Mouse (Mus musculus) G1E (cell line): Measurements from ENCODE around the gene Apob.

ENCODE experiments used
- CTCF ChIP-seq: IDR thresholded peaks from 2 replicates; pipeline ENCODE4 v1.5.1; 2012; ENCODE audit warnings: low read depth, low read length, inconsistent platforms, mixed read lengths
- GATA1 ChIP-seq: IDR thresholded peaks from 2 replicates; pipeline ENCODE4 v1.6.1; 2012; ENCODE audit warnings: borderline replicate concordance, low read length, inconsistent platforms, mixed read lengths
- TAL1 ChIP-seq: conservative IDR thresholded peaks from 2 replicates; pipeline ENCODE4 v1.6.1; 2012; ENCODE audit warnings: low read depth, low read length, inconsistent platforms, mixed read lengths

DNA sequence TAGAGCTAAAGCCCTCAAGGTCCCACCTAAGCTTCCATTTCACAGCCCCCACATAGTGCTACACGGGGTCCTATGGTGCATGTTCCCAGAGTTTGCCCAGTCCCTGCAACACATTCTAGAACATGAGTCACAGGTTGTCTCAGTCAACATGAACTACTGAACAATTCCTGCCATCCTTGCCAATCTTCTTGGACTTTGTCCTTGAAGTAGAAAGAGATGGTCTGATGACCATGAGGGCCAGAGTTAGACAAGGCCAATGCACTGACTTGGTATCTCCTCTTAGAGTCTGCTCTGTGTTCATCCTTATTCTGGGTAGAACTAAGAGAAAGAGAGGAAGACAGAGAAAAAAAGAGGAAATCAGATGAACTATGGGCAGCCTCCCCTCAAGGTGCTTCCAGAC, 7.0 kb downstream of the Apob start:
- TF ChIP-seq CTCF: no peak
- no peak for TF ChIP-seq GATA1
- no peak for TF ChIP-seq TAL1
